Mouse (Mus musculus): ENCODE data around the gene Prss47. TPM values are rescaled to one million over a fixed set of nuclear protein-coding genes. Genes with fewer than 3 reads are reported as not detected.

Gene Prss47
- total RNA-seq (2021), result not detected
- long read RNA-seq, experiment 1, result 0 reads
- long read RNA-seq, experiment 2, result 0 reads

- peak in 1 of 2 experiments; percentile 1 for DNase-seq
Measured at GRCm38 (mm10) chr13:65052660-65053059, at the start of gene Prss47. TSS of gene Prss47 (minus strand) at chr13:65052760.

- DNase-seq, result no peak
Measured at GRCm38 (mm10) chr13:65101232-65101631, 48.7 kb upstream of the Prss47 start.

GRCm38 (mm10) chr13:65100678-65101077, 48.1 kb upstream of the Prss47 start:
- DNase-seq, result no peak

- DNase-seq, result no peak
Measured at GRCm38 (mm10) chr13:65097018-65097417, 44.5 kb upstream of the Prss47 start.

GRCm38 (mm10) chr13:65095923-65096322, 43.4 kb upstream of the Prss47 start:
- DNase-seq, result no peak

- DNase-seq, result no peak
Measured at GRCm38 (mm10) chr13:65069969-65070368, 17.4 kb upstream of the Prss47 start.

GRCm38 (mm10) chr13:65035057-65035456, 17.5 kb downstream of the Prss47 start:
- DNase-seq, result peak in 1 of 2 experiments; percentile 5

GRCm38 (mm10) chr13:65032758-65033157, 19.8 kb downstream of the Prss47 start, which contains the start of gene Spata31d1c:
TSS of gene Spata31d1c (plus strand) at chr13:65033058.
- no peak for DNase-seq

GRCm38 (mm10) chr13:65011052-65011738, 41.4 kb downstream of the Prss47 start:
- no peak for DNase-seq

- no peak for DNase-seq
Measured at GRCm38 (mm10) chr13:65007971-65008370, 44.6 kb downstream of the Prss47 start.

- DNase-seq, result peak in 1 of 2 experiments; percentile 0
Measured at GRCm38 (mm10) chr13:65006760-65007159, 45.8 kb downstream of the Prss47 start.

GRCm38 (mm10) chr13:65005414-65005813, 47.1 kb downstream of the Prss47 start:
- no peak for DNase-seq

Other genes with a start within 250 kb of the Prss47 start
- under 1 TPM in 1 of 2 experiments, not detected in 1; 0.13 TPM for gene Cntnap3, start 148.8 kb downstream of the Prss47 start, total RNA-seq (2021)
- not detected for gene Spata31, start 135.4 kb downstream of the Prss47 start, total RNA-seq (2021)
- gene Spata31d1c, start 19.7 kb downstream of the Prss47 start, total RNA-seq (2021), result not detected
- 10 to 100 TPM; 43.1 to 53.7 TPM for gene Mfsd14b, start 60.2 kb upstream of the Prss47 start, total RNA-seq (2021)
- gene Olfr465-ps1, start 85.3 kb upstream of the Prss47 start, total RNA-seq (2021), result not detected
- not detected for gene Olfr466, start 97.5 kb upstream of the Prss47 start, total RNA-seq (2021)
- under 1 TPM in 1 of 2 experiments, not detected in 1; 0.16 TPM for gene Nlrp4f, start 153.2 kb upstream of the Prss47 start, total RNA-seq (2021)
- gene Gm10775, start 206.8 kb upstream of the Prss47 start, total RNA-seq (2021), result not detected
- gene Zfp369, start 226.1 kb upstream of the Prss47 start, total RNA-seq (2021), result 10 to 100 TPM; 24.4 to 29.3 TPM